Mouse (Mus musculus) embryonic facial prominence, embryonic 11.5 days (tissue): ENCODE results near the gene Alkbh1. TPM values are rescaled to one million over a fixed set of nuclear protein-coding genes. Genes with fewer than 3 reads are reported as not detected.

ENCODE experiments used
- ATAC-seq: fragments of 200-750 bp; cut with Nextera tagmentation; replicated peaks from 2 replicates; pipeline ENCODE4 v1.8.0; 2017; ENCODE audit warnings: low read depth; ENCODE audit not compliant: insufficient number of reproducible peaks, low FRiP score, low TSS enrichment
- DNase-seq: peaks from one replicate; pipeline ENCODE4 v3.0.0-alpha.2; 2015; ENCODE audit warnings: low spot score
- H3K27ac ChIP-seq: fragments of 300-500 bp; sonication (generic); replicated peaks from 2 replicates; pipeline ENCODE4 v1.5.1; 2014; ENCODE audit warnings: mild to moderate bottlenecking, low read depth, low read length, control low read depth
- H3K27me3 ChIP-seq: fragments of 300-500 bp; sonication (generic); 2 replicates; pipeline ENCODE4 v1.6.1; 2014; ENCODE audit warnings: mild to moderate bottlenecking, low read length, moderate library complexity, mixed read lengths; ENCODE audit not compliant: control insufficient read depth, insufficient read depth
- H3K36me3 ChIP-seq: fragments of 300-500 bp; sonication (generic); replicated peaks from 2 replicates; pipeline ENCODE4 v1.6.1; 2014; ENCODE audit warnings: low read depth, mild to moderate bottlenecking, low read length, moderate library complexity, mixed read lengths; ENCODE audit not compliant: control insufficient read depth, insufficient read depth
- H3K4me1 ChIP-seq: fragments of 300-500 bp; sonication (generic); 2 replicates; pipeline ENCODE4 v1.6.1; 2014; ENCODE audit warnings: low read length, mixed read lengths; ENCODE audit not compliant: control insufficient read depth, insufficient read depth
- H3K4me2 ChIP-seq: fragments of 300-500 bp; sonication (generic); 2 replicates; pipeline ENCODE4 v1.6.1; 2014; ENCODE audit warnings: low read depth, mild to moderate bottlenecking, control low read depth, low read length, moderate library complexity
- H3K4me3 ChIP-seq: fragments of 300-500 bp; sonication (generic); 2 replicates; pipeline ENCODE4 v1.5.1; 2014; ENCODE audit warnings: low read depth, low read length, control low read depth
- H3K9ac ChIP-seq: fragments of 300-500 bp; sonication (generic); replicated peaks from 2 replicates; pipeline ENCODE4 v1.6.1; 2014; ENCODE audit warnings: mild to moderate bottlenecking, control low read depth, low read length
- H3K9me3 ChIP-seq: fragments of 300-500 bp; sonication (generic); replicated peaks from 2 replicates; pipeline ENCODE4 v1.6.1; 2016; ENCODE audit warnings: mild to moderate bottlenecking, low read length, inconsistent platforms, mixed read lengths; ENCODE audit not compliant: control insufficient read depth
- WGBS: fragments of 180-500 bp; shearing (Covaris S2); extraction: QIAGEN DNeasy Blood & Tissue Kit; methylation state at CpG from one replicate; pipeline ENCODE4 v1.1.7; 2014; 5-methylcytosine and 5-hydroxymethylcytosine counted together
- polyA plus RNA-seq: library from polyadenylated mRNA; unstranded; fragments of >200 nt; fragmentation: Nextera tagmentation; extraction: Ambion mirVana; gene quantifications from 2 replicates; pipeline ENCODE4 v1.2.1, GENCODE M21; 2014

Gene Alkbh1
- polyA plus RNA-seq, 1 experiment from 2014 or later: 33.4 TPM

- Histone ChIP-seq H3K27me3 (no peaks in the 10 kb centered on the region), H3K9ac (no peak overlapping the region), H3K27ac (no peak overlapping the region), H3K4me1 (no peaks in the 10 kb centered on the region), H3K4me3 (no peak overlapping the region), H3K4me2 (no peak overlapping the region), H3K36me3 (no peaks in the 10 kb centered on the region), H3K9me3 (no peaks in the 10 kb centered on the region)
- ATAC-seq: no peak
- WGBS: 69% methylated on average over 4 of the region's 4 CpGs
- no peak for DNase-seq
These were observed 45.9 kb downstream of the Alkbh1 start for GRCm38 (mm10) chr12:87397811-87398417.

GRCm38 (mm10) chr12:87397126-87397525, 46.7 kb downstream of the Alkbh1 start:
- Histone ChIP-seq H3K4me3 (no peak overlapping the region), H3K4me2 (no peak overlapping the region), H3K9me3 (no peaks in the 10 kb centered on the region), H3K27ac (no peak overlapping the region), H3K27me3 (no peaks in the 10 kb centered on the region), H3K4me1 (no peaks in the 10 kb centered on the region), H3K36me3 (no peaks in the 10 kb centered on the region), H3K9ac (no peak overlapping the region)
- no peak for DNase-seq
- WGBS: 89% methylated on average over 4 of the region's 4 CpGs
- no peak for ATAC-seq

- Histone ChIP-seq H3K9me3 (no peaks in the 10 kb centered on the region), H3K4me3 (no peak overlapping the region), H3K27ac (no peak overlapping the region), H3K4me2 (no peak overlapping the region), H3K36me3 (no peaks in the 10 kb centered on the region), H3K27me3 (no peaks in the 10 kb centered on the region), H3K4me1 (no peaks in the 10 kb centered on the region), H3K9ac (no peak overlapping the region)
- 88% methylated on average over 6 of the region's 6 CpGs for WGBS
- ATAC-seq (no peak), DNase-seq (no peak)
These were observed 49.5 kb downstream of the Alkbh1 start for GRCm38 (mm10) chr12:87394316-87394715.

GRCm38 (mm10) chr12:87393447-87394145, 50.2 kb downstream of the Alkbh1 start:
- H3K4me2 ChIP-seq: no peak overlapping the region
- H3K27ac ChIP-seq: no peak overlapping the region
- no peak overlapping the region for H3K4me3 ChIP-seq
- H3K36me3 ChIP-seq: no peaks in the 10 kb centered on the region
- no peak overlapping the region for H3K9ac ChIP-seq
- no peaks in the 10 kb centered on the region for H3K27me3 ChIP-seq
- no peaks in the 10 kb centered on the region for H3K4me1 ChIP-seq
- H3K9me3 ChIP-seq: no peaks in the 10 kb centered on the region
- DNase-seq: no peak
- 82% methylated on average over 4 of the region's 4 CpGs for WGBS
- ATAC-seq: no peak

- Histone ChIP-seq H3K36me3 (no peaks in the 10 kb centered on the region), H3K4me2 (no peak overlapping the region), H3K4me1 (no peaks in the 10 kb centered on the region), H3K27me3 (no peaks in the 10 kb centered on the region), H3K4me3 (no peak overlapping the region), H3K9me3 (no peaks in the 10 kb centered on the region), H3K9ac (no peak overlapping the region), H3K27ac (no peak overlapping the region)
- ATAC-seq: no peak
- DNase-seq: no peak
These were observed 52.5 kb downstream of the Alkbh1 start for GRCm38 (mm10) chr12:87391355-87391754.

GRCm38 (mm10) chr12:87389231-87389630, 54.6 kb downstream of the Alkbh1 start:
- WGBS: 66% methylated on average over 3 of the region's 3 CpGs
- Histone ChIP-seq H3K27ac (no peak overlapping the region), H3K4me1 (no peaks in the 10 kb centered on the region), H3K4me2 (no peak overlapping the region), H3K27me3 (no peaks in the 10 kb centered on the region), H3K36me3 (no peaks in the 10 kb centered on the region), H3K9me3 (no peaks in the 10 kb centered on the region), H3K9ac (no peak overlapping the region), H3K4me3 (no peak overlapping the region)
- no peak for ATAC-seq
- DNase-seq: no peak

- Histone ChIP-seq H3K4me1 (no peaks in the 10 kb centered on the region), H3K27ac (peak within 1 kb of the TSS; percentile 43; the same call in 1 of the 2 replicates)
These were observed 55.6 kb downstream of the Alkbh1 start, which contains the start of gene Sptlc2 for GRCm38 (mm10) chr12:87388122-87388774. Gene Sptlc2, minus strand, starts transcription at chr12:87388355.

More at GRCm38 (mm10) chr12:87388122-87388774, 55.6 kb downstream of the Alkbh1 start, which contains the start of gene Sptlc2:
- no peaks in the 10 kb centered on the region for H3K27me3 ChIP-seq
- H3K36me3 ChIP-seq: no peaks in the 10 kb centered on the region
- H3K9me3 ChIP-seq: no peaks in the 10 kb centered on the region
- peak within 1 kb of the TSS; percentile 86 for H3K9ac ChIP-seq
- under 1% methylated on average over 45 of the region's 45 CpGs for WGBS
- ATAC-seq: peak; percentile 99
- peak within 1 kb of the TSS; percentile 91 for H3K4me2 ChIP-seq
- peak within 1 kb of the TSS; percentile 92 for H3K4me3 ChIP-seq
- DNase-seq: peak; percentile 100
